Mouse (Mus musculus): ENCODE data around the gene Il4. TPM values are rescaled to one million over a fixed set of nuclear protein-coding genes. Genes with fewer than 3 reads are reported as not detected.
"Not testable (repeated sequence)": the region's sequence is repeated elsewhere in the genome, so short reads cannot be mapped to it uniquely, and the experiment has no call there.

Il4 gene
- total RNA-seq, 1 experiment from 2014 or later = 2.9 TPM

GRCm38 (mm10) chr11:53591116-53591515 lies 27.4 kb downstream of the Il4 start:
- ATAC-seq (replicated peaks in 1 of 2; ENCODE audit: insufficient read depth in 1 of 2, low FRiP score in 2 of 2, low TSS enrichment in 1 of 2, low read depth in 1 of 2, poor library complexity in 2 of 2, severe bottlenecking in 2 of 2) = no peak

GRCm38 (mm10) chr11:53590368-53590768 lies 28.1 kb downstream of the Il4 start:
- peak; percentile 72 to 75 for ATAC-seq (replicated peaks in 1 of 2; ENCODE audit: insufficient read depth in 1 of 2, low FRiP score in 2 of 2, low TSS enrichment in 1 of 2, low read depth in 1 of 2, poor library complexity in 2 of 2, severe bottlenecking in 2 of 2)

- no peak for ATAC-seq (replicated peaks in 1 of 2; ENCODE audit: insufficient read depth in 1 of 2, low FRiP score in 2 of 2, low TSS enrichment in 1 of 2, low read depth in 1 of 2, poor library complexity in 2 of 2, severe bottlenecking in 2 of 2)
These were observed 30.2 kb downstream of the Il4 start for GRCm38 (mm10) chr11:53588279-53588678.

GRCm38 (mm10) chr11:53585510-53585909 lies 33.0 kb downstream of the Il4 start:
- ATAC-seq (replicated peaks in 1 of 2; ENCODE audit: insufficient read depth in 1 of 2, low FRiP score in 2 of 2, low TSS enrichment in 1 of 2, low read depth in 1 of 2, poor library complexity in 2 of 2, severe bottlenecking in 2 of 2) = no peak

GRCm38 (mm10) chr11:53584849-53585248 lies 33.6 kb downstream of the Il4 start:
- ATAC-seq (replicated peaks in 1 of 2; ENCODE audit: insufficient read depth in 1 of 2, low FRiP score in 2 of 2, low TSS enrichment in 1 of 2, low read depth in 1 of 2, poor library complexity in 2 of 2, severe bottlenecking in 2 of 2) = peak in 1 of 2 experiments; percentile 49; a peak in 2 of 4 replicates

GRCm38 (mm10) chr11:53583151-53583550 lies 35.3 kb downstream of the Il4 start:
- ATAC-seq (replicated peaks in 1 of 2; ENCODE audit: insufficient read depth in 1 of 2, low FRiP score in 2 of 2, low TSS enrichment in 1 of 2, low read depth in 1 of 2, poor library complexity in 2 of 2, severe bottlenecking in 2 of 2) = no peak

- ATAC-seq (replicated peaks in 1 of 2; ENCODE audit: insufficient read depth in 1 of 2, low FRiP score in 2 of 2, low TSS enrichment in 1 of 2, low read depth in 1 of 2, poor library complexity in 2 of 2, severe bottlenecking in 2 of 2) = no peak
These were observed 37.9 kb downstream of the Il4 start for GRCm38 (mm10) chr11:53580562-53580961.

- ATAC-seq (replicated peaks in 1 of 2; ENCODE audit: insufficient read depth in 1 of 2, low FRiP score in 2 of 2, low TSS enrichment in 1 of 2, low read depth in 1 of 2, poor library complexity in 2 of 2, severe bottlenecking in 2 of 2) = peak; percentile 94 to 96
These were observed 51.0 kb downstream of the Il4 start, which contains the start of gene Kif3a for GRCm38 (mm10) chr11:53567224-53568014. Kif3a (plus strand) TSS chr11:53567379.

- no peak for ATAC-seq (replicated peaks in 1 of 2; ENCODE audit: insufficient read depth in 1 of 2, low FRiP score in 2 of 2, low TSS enrichment in 1 of 2, low read depth in 1 of 2, poor library complexity in 2 of 2, severe bottlenecking in 2 of 2)
These were observed 51.8 kb downstream of the Il4 start for GRCm38 (mm10) chr11:53566646-53567045.

GRCm38 (mm10) chr11:53561986-53562385 lies 56.5 kb downstream of the Il4 start:
- ATAC-seq (replicated peaks in 1 of 2; ENCODE audit: insufficient read depth in 1 of 2, low FRiP score in 2 of 2, low TSS enrichment in 1 of 2, low read depth in 1 of 2, poor library complexity in 2 of 2, severe bottlenecking in 2 of 2) = no peak

GRCm38 (mm10) chr11:53559980-53560379 lies 58.5 kb downstream of the Il4 start:
- ATAC-seq (replicated peaks in 1 of 2; ENCODE audit: insufficient read depth in 1 of 2, low FRiP score in 2 of 2, low TSS enrichment in 1 of 2, low read depth in 1 of 2, poor library complexity in 2 of 2, severe bottlenecking in 2 of 2) = not testable (repeated sequence)

GRCm38 (mm10) chr11:53557992-53558391 lies 60.5 kb downstream of the Il4 start:
- ATAC-seq (replicated peaks in 1 of 2; ENCODE audit: insufficient read depth in 1 of 2, low FRiP score in 2 of 2, low TSS enrichment in 1 of 2, low read depth in 1 of 2, poor library complexity in 2 of 2, severe bottlenecking in 2 of 2) = not testable (repeated sequence)

- not testable (repeated sequence) for ATAC-seq (replicated peaks in 1 of 2; ENCODE audit: insufficient read depth in 1 of 2, low FRiP score in 2 of 2, low TSS enrichment in 1 of 2, low read depth in 1 of 2, poor library complexity in 2 of 2, severe bottlenecking in 2 of 2)
These were observed 61.9 kb downstream of the Il4 start for GRCm38 (mm10) chr11:53556529-53556928.

Other genes starting within 250 kb of the Il4 start
- not detected in 2 replicates for gene Leap2, start 195.5 kb downstream of the Il4 start, total RNA-seq (2017)
- 39.5 and 52.7 TPM in 2 replicates for gene Uqcrq, start 187.8 kb downstream of the Il4 start, total RNA-seq (2017)
- gene Gdf9, start 187.6 kb downstream of the Il4 start, total RNA-seq (2017) = 0.81 TPM in 1 of 2 replicates, not detected in the other
- gene Gm10447, start 161.6 kb downstream of the Il4 start, total RNA-seq (2017) = not detected in 2 replicates
- gene Shroom1, start 161.5 kb downstream of the Il4 start, total RNA-seq (2017) = 0.69 TPM in 1 of 2 replicates, not detected in the other
- gene Gm9837, start 148.2 kb downstream of the Il4 start, total RNA-seq (2017) = not detected in 2 replicates
- not detected in 2 replicates for gene Gm9945, start 138.5 kb downstream of the Il4 start, total RNA-seq (2017)
- gene Sowaha, start 138.4 kb downstream of the Il4 start, total RNA-seq (2017) = not detected in 2 replicates
- gene Sept8, start 99.4 kb downstream of the Il4 start, total RNA-seq (2017) = 22.2 and 35.4 TPM in 2 replicates
- 24.5 and 33.2 TPM in 2 replicates for gene Kif3a, start 51.3 kb downstream of the Il4 start, total RNA-seq (2017)
- not detected in 2 replicates for gene Il13, start 16.0 kb upstream of the Il4 start, total RNA-seq (2017)
- 86.1 and 112 TPM in 2 replicates for gene Rad50, start 88.7 kb upstream of the Il4 start, total RNA-seq (2017)
- gene Il5, start 102.1 kb upstream of the Il4 start, total RNA-seq (2017) = not detected in 2 replicates
- 128 and 150 TPM in 2 replicates for gene Irf1, start 151.3 kb upstream of the Il4 start, total RNA-seq (2017)
- 0.50 and 1.0 TPM in 2 replicates for gene Gm17334, start 154.5 kb upstream of the Il4 start, total RNA-seq (2017)
- 10.5 and 15.1 TPM in 2 replicates for gene Gm12216, start 240.6 kb upstream of the Il4 start, total RNA-seq (2017)

Measured in hematopoietic stem cell, adult 5-6 weeks (primary cell).